Mouse (Mus musculus) bone marrow, adult 2 months (tissue): ENCODE data around the gene Nfia.

Experiments
- CTCF ChIP-seq: fragments of 200-500 bp; IDR thresholded peaks from 2 replicates; pipeline ENCODE4 v1.5.1; 2011; ENCODE audit warnings: low read length, control low read depth; ENCODE audit not compliant: control insufficient read depth, insufficient read depth
- POLR2A ChIP-seq: fragments of 200-500 bp; IDR thresholded peaks from 2 replicates; pipeline ENCODE4 v1.6.1; 2011; ENCODE audit warnings: low read depth, mild to moderate bottlenecking, control low read depth, low read length, borderline replicate concordance; ENCODE audit not compliant: control insufficient read depth

DNA sequence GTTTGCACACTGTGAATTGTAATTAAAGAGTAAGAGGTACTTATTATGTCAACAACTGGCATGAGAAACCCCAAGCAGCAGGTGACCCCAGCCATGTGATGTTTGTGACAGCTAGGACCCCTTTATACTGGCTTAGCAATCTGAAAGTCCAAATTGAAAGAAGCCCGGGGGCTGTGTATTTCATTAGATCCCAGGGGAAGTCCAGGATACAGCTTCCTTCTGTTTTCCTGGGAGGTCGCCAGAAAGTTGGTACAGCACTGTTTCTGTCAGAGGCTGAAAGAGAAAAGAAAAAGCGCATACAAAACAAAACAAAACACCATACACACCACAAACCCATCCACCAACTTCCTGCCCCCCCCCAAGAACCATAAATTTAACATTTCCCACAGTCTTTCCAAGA lies 164.4 kb downstream of the Nfia start:
- no peak for TF ChIP-seq CTCF
- TF ChIP-seq POLR2A = no peak
